Mouse (Mus musculus): ENCODE data around the gene Atg2a. TPM values are rescaled to one million over a fixed set of nuclear protein-coding genes. Genes with fewer than 3 reads are reported as not detected.
A peak's percentile ranks its signal among the peaks of the same experiment; 100 is the strongest.

The Atg2a gene
- polyA plus RNA-seq, 1 experiment from 2014 or later: 3.6 TPM

DNA sequence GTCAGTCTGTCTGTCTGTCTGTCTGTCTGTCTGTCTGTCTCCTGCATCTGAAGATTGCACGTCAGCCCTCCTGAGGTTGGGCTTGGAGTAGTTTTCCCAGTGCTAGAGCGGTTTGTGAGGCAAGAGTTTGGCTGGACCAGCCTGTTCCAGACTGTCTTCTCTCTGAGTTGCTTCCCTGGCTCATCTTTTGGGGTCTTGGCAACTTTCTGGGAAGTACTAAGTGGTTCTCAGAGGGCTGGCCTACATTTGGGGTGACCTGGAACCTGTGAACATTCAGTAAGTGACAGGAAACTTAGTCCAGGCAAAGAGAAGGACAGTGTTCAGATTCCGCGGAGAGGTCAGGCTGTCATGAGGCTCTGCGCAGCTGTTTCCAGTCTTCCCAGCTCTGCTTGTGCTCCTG lies 50.8 kb downstream of the Atg2a start:
- no peak; the same call in 1 of the 2 replicates for TF ChIP-seq CTCF (IDR thresholded peaks at IDR 0.05; ENCODE audit: low read depth)
- 0 out of 2 replicates have a peak overlapping the region, but pooled peaks have one; percentile 9 for H3K4me2 ChIP-seq (replicated peaks; ENCODE audit: low read depth)
- no peak overlapping the region for H3K4me3 ChIP-seq (ENCODE audit: low read depth, low read length)
- ATAC-seq: no peak
- H3K36me3 ChIP-seq (ENCODE audit: control insufficient read depth, insufficient read depth): peaks cover 50% of the 10 kb centered on the region
- H3K27me3 ChIP-seq (replicated peaks; ENCODE audit: control insufficient read depth, insufficient read depth, low read length): no peaks in the 10 kb centered on the region
- peaks cover 5% of the 10 kb centered on the region for H3K4me1 ChIP-seq (replicated peaks; ENCODE audit: control insufficient read depth, insufficient read depth, low read length)
- 0 out of 2 replicates have a peak overlapping the region, but pooled peaks have one; percentile 37 for H3K9ac ChIP-seq (ENCODE audit: low read depth, low read length)
- H3K27ac ChIP-seq (ENCODE audit: low read depth, low read length): peak overlapping the region; percentile 96
- 76% methylated on average over 5 of the region's 5 CpGs for WGBS
- no peaks in the 10 kb centered on the region for H3K9me3 ChIP-seq (ENCODE audit: control insufficient read depth)

DNA sequence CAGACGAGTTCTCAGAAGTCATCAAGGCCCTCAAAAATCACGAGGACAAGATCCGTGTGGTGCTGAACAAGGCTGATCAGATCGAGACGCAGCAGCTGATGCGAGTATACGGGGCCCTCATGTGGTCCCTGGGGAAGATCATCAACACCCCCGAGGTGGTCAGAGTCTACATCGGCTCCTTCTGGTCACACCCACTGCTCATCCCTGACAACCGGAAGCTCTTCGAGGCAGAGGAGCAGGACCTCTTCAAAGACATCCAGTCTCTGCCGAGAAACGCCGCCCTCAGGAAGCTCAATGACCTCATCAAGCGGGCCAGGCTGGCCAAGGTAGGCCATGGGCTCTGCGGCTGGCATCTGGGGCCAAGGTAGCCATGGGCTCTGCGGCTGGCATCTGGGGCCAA lies 52.8 kb downstream of the Atg2a start:
- H3K4me3 ChIP-seq (ENCODE audit: low read depth, low read length): no peak overlapping the region
- no peaks in the 10 kb centered on the region for H3K27me3 ChIP-seq (replicated peaks; ENCODE audit: control insufficient read depth, insufficient read depth, low read length)
- no peak overlapping the region for H3K4me2 ChIP-seq (replicated peaks; ENCODE audit: low read depth)
- H3K9ac ChIP-seq (ENCODE audit: low read depth, low read length): no peak overlapping the region
- H3K9me3 ChIP-seq (ENCODE audit: control insufficient read depth): no peaks in the 10 kb centered on the region
- TF ChIP-seq CTCF (IDR thresholded peaks at IDR 0.05; ENCODE audit: low read depth): no peak
- peak overlapping the region; percentile 16 for H3K27ac ChIP-seq (ENCODE audit: low read depth, low read length)
- 89% methylated on average over 17 of the region's 17 CpGs for WGBS
- no peak for ATAC-seq
- H3K4me1 ChIP-seq (replicated peaks; ENCODE audit: control insufficient read depth, insufficient read depth, low read length): peaks cover 5% of the 10 kb centered on the region
- peaks cover 66% of the 10 kb centered on the region for H3K36me3 ChIP-seq (ENCODE audit: control insufficient read depth, insufficient read depth)

DNA sequence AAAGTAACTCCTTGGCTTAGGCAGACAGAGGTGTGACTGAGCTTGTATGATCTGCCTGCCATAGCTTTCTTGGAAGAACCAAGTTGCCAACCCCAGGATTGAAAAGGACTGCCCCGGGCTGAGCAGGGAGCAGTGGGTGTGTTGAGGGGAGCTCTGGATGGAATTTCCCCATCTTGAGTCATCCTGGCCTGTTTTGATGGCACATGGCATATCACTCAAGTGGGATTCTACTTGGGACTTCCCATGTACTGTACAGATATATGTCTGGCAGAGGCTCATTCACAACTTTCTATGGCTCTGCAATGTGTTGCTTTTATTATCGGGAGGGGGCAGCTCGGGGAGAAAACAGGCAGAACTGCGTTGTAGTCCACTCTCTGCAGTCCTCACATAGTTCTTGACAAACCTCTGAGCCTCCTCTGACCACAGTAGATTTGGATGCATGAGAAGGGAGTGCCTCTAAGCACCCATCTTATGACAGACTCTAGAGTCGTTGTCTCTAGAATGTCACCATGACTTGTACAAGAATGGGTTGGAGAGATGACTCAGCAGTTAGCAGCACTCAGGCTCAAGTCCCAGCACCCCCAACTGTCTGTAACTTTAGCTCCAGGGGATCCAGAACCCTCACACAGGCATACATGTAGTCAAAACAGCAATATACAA lies 55.2 kb downstream of the Atg2a start:
- Histone ChIP-seq H3K4me1 (replicated peaks; ENCODE audit: control insufficient read depth, insufficient read depth, low read length) (no peaks in the 10 kb centered on the region; the same call in none of the 2 replicates), H3K36me3 (ENCODE audit: control insufficient read depth, insufficient read depth) (peaks cover 69% of the 10 kb centered on the region), H3K27ac (ENCODE audit: low read depth, low read length) (peak overlapping the region; percentile 46), H3K9ac (ENCODE audit: low read depth, low read length) (no peak overlapping the region), H3K9me3 (ENCODE audit: control insufficient read depth) (no peaks in the 10 kb centered on the region), H3K4me2 (replicated peaks; ENCODE audit: low read depth) (no peak overlapping the region), H3K27me3 (replicated peaks; ENCODE audit: control insufficient read depth, insufficient read depth, low read length) (no peaks in the 10 kb centered on the region), H3K4me3 (ENCODE audit: low read depth, low read length) (no peak overlapping the region)
- ATAC-seq: no peak
- TF ChIP-seq CTCF (IDR thresholded peaks at IDR 0.05; ENCODE audit: low read depth): no peak
- 83% methylated on average over 5 of the region's 5 CpGs for WGBS

DNA sequence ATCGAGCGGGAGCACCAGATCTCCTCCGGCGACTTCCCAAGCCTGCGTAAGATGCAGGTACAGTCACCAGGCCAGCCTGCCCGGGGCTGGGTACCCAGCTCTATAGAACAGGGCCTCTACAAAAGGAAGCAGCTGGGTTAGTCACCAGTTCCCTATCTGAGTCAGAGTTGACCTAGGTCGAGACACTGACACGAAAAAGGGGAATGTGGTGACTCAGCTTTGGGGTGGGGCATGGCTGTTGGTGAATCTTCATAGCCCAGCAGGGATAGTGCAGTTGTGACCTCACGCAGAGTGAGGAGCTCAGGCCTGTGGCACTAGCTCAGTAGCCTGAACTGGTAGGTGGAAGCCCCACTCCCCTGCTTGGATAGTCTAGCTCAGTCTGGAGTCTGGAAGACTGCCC lies 56.2 kb downstream of the Atg2a start:
- H3K27me3 ChIP-seq (replicated peaks; ENCODE audit: control insufficient read depth, insufficient read depth, low read length): no peaks in the 10 kb centered on the region
- WGBS: 73% methylated on average over 9 of the region's 9 CpGs
- peak overlapping the region; percentile 46 for H3K27ac ChIP-seq (ENCODE audit: low read depth, low read length)
- ATAC-seq: peak; percentile 55
- H3K4me3 ChIP-seq (ENCODE audit: low read depth, low read length): no peak overlapping the region
- TF ChIP-seq CTCF (IDR thresholded peaks at IDR 0.05; ENCODE audit: low read depth): no peak
- no peaks in the 10 kb centered on the region; the same call in 1 of the 2 replicates for H3K4me1 ChIP-seq (replicated peaks; ENCODE audit: control insufficient read depth, insufficient read depth, low read length)
- H3K9me3 ChIP-seq (ENCODE audit: control insufficient read depth): no peaks in the 10 kb centered on the region
- no peak overlapping the region for H3K4me2 ChIP-seq (replicated peaks; ENCODE audit: low read depth)
- peaks cover 65% of the 10 kb centered on the region for H3K36me3 ChIP-seq (ENCODE audit: control insufficient read depth, insufficient read depth)
- H3K9ac ChIP-seq (ENCODE audit: low read depth, low read length): no peak overlapping the region

DNA sequence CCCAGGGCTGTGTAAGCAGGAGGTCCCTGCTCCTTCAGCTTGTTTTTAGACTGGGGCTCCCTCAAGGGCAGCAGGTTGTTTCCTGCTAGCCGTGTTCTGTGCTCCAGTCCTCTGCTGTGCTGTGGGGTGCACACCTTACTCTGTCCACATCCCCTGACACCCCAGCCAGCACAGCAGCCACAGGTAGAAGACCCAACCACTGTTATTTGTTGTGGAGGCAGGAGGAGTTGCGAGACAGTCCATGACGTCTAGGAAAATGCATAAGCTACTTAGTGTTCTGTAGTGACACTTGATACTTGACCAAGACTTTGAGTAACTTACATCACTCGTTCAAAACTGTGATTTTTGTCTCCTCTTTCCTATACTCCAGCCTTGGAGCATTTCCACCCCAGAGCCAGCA lies 57.5 kb downstream of the Atg2a start:
- ATAC-seq: no peak
- H3K9me3 ChIP-seq (ENCODE audit: control insufficient read depth): no peaks in the 10 kb centered on the region
- no peak overlapping the region for H3K9ac ChIP-seq (ENCODE audit: low read depth, low read length)
- H3K36me3 ChIP-seq (ENCODE audit: control insufficient read depth, insufficient read depth): peaks cover 60% of the 10 kb centered on the region
- no peak for TF ChIP-seq CTCF (IDR thresholded peaks at IDR 0.05; ENCODE audit: low read depth)
- H3K4me2 ChIP-seq (replicated peaks; ENCODE audit: low read depth): no peak overlapping the region
- H3K4me1 ChIP-seq (replicated peaks; ENCODE audit: control insufficient read depth, insufficient read depth, low read length): no peaks in the 10 kb centered on the region; the same call in 1 of the 2 replicates
- peak overlapping the region; percentile 46 for H3K27ac ChIP-seq (ENCODE audit: low read depth, low read length)
- H3K27me3 ChIP-seq (replicated peaks; ENCODE audit: control insufficient read depth, insufficient read depth, low read length): no peaks in the 10 kb centered on the region
- H3K4me3 ChIP-seq (ENCODE audit: low read depth, low read length): no peak overlapping the region
- WGBS: 72% methylated on average over 4 of the region's 4 CpGs

DNA sequence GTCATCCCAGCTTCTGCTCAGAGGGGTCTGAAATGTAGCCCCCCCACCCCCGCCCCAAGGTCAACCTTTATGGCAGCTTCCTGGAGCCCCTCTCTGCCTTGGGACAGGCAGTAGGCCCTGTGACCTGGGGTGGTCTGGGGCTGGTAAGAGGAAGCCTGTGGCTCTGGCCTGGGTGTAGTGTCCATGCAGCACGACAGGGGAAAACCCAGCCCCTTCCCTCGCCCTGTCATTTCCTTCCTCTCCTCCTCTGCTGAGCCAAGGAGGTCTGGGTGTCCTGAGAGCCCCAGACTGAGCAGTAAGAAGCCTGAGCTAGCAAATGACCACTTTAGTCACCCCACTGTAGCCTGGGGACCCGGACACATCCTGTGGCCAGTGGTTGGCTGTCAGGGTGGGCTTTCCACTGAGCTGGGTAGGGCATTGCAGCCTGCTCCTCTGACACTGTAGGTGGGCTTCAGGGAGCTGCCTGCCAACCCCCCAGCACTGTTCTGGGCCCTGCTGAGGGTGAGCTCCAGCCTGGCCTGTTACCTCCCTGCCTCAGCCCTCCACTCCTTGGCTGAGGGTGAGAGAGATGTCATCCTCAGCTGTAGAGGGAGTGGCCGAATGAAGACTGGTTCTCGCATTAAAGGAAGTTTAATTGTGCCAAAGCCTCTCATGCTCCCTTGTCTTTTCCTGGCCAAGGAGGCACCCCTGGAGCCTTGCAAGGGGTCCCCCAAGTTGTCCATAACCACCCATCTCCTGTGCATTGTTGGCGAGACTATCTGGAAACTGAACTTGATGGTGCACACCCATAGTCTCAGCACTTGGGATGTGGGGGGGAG lies 58.2 kb downstream of the Atg2a start:
- H3K4me1 ChIP-seq (replicated peaks; ENCODE audit: control insufficient read depth, insufficient read depth, low read length): no peaks in the 10 kb centered on the region; the same call in 1 of the 2 replicates
- peaks cover 54% of the 10 kb centered on the region for H3K36me3 ChIP-seq (ENCODE audit: control insufficient read depth, insufficient read depth)
- no peak for ATAC-seq
- H3K4me2 ChIP-seq (replicated peaks; ENCODE audit: low read depth): no peak overlapping the region
- no peaks in the 10 kb centered on the region for H3K27me3 ChIP-seq (replicated peaks; ENCODE audit: control insufficient read depth, insufficient read depth, low read length)
- peak overlapping the region; percentile 52 for H3K27ac ChIP-seq (ENCODE audit: low read depth, low read length)
- no peaks in the 10 kb centered on the region for H3K9me3 ChIP-seq (ENCODE audit: control insufficient read depth)
- H3K4me3 ChIP-seq (ENCODE audit: low read depth, low read length): no peak overlapping the region
- no peak overlapping the region for H3K9ac ChIP-seq (ENCODE audit: low read depth, low read length)
- WGBS: 78% methylated on average over 7 of the region's 7 CpGs
- no peak for TF ChIP-seq CTCF (IDR thresholded peaks at IDR 0.05; ENCODE audit: low read depth)
